Mouse (Mus musculus): ENCODE measurements around the gene Pi4k2a. TPM values are rescaled to one million over a fixed set of nuclear protein-coding genes. Genes with fewer than 3 reads are reported as not detected.
"Not testable (repeated sequence)": the region's sequence is repeated elsewhere in the genome, so short reads cannot be mapped to it uniquely, and the experiment has no call there.

Pi4k2a gene
- polyA plus RNA-seq, 1 experiment from 2014 or later = 20.9 TPM

DNA sequence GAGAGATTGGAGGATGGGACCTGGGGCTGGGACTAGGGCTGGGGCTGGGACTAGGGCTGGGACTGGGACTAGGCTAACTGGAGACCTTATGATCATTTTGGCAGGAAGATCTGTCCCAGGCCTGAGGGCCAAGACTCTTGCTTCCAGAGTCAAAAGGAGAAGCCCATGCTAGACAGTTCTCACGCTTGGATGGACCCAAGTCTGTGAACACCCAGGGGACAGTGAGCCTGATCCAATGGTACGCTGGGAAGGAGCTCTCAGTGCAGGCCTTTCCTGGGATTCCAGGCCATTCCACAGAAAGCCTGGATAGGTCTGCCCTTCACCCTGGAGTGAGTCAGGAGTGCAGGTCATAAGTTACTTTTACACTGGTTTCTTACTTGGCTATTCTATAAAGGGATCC is 15.2 kb upstream of the Pi4k2a start:
- no peak overlapping the region for H3K4me2 ChIP-seq (replicated peaks; ENCODE audit: low read depth, low read length)
- no peak overlapping the region for H3K4me3 ChIP-seq (ENCODE audit: low read depth, low read length)
- no peaks in the 10 kb centered on the region; the same call in 1 of the 2 replicates for H3K27me3 ChIP-seq (ENCODE audit: control insufficient read depth, insufficient read depth, low read length)
- no peak overlapping the region for H3K27ac ChIP-seq (ENCODE audit: low read depth, low read length)
- no peak for ATAC-seq (ENCODE audit: low FRiP score)
- no peak for DNase-seq (ENCODE audit: low spot score)
- no peaks in the 10 kb centered on the region for H3K4me1 ChIP-seq (replicated peaks; ENCODE audit: control insufficient read depth, insufficient read depth, low read length)
- WGBS = 83% methylated on average over 2 of the region's 2 CpGs
- H3K9ac ChIP-seq (ENCODE audit: low read depth, low read length) = no peak overlapping the region
- H3K36me3 ChIP-seq (ENCODE audit: control insufficient read depth, insufficient read depth, low read length) = peaks cover 5% of the 10 kb centered on the region; the same call in 1 of the 2 replicates
- no peaks in the 10 kb centered on the region for H3K9me3 ChIP-seq (ENCODE audit: control insufficient read depth, low read length)

DNA sequence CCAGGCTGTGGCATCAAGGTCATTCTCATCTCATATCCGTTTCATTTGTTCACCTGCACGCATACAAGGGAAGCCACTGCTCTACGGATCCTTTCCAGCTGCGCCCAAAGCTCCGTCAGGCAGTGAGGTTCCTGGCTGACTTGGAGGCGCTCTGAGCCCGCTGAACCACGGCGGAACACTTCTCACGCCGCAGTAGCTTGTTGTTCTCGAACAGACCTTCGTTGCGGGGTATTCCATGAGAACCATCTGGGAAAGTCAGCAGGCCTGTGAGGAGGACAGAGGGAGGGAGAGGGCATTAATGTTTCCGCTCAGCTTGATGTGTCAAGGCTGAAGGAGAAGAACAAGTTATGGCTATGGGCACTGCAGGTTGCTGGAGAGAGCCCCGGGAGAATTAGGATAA is 14.3 kb upstream of the Pi4k2a start:
- no peak for DNase-seq (ENCODE audit: low spot score)
- no peaks in the 10 kb centered on the region for H3K9me3 ChIP-seq (ENCODE audit: control insufficient read depth, low read length)
- H3K27me3 ChIP-seq (ENCODE audit: control insufficient read depth, insufficient read depth, low read length) = no peaks in the 10 kb centered on the region; the same call in 1 of the 2 replicates
- H3K4me1 ChIP-seq (replicated peaks; ENCODE audit: control insufficient read depth, insufficient read depth, low read length) = no peaks in the 10 kb centered on the region
- H3K36me3 ChIP-seq (ENCODE audit: control insufficient read depth, insufficient read depth, low read length) = peaks cover 5% of the 10 kb centered on the region; the same call in 1 of the 2 replicates
- no peak overlapping the region for H3K9ac ChIP-seq (ENCODE audit: low read depth, low read length)
- 91% methylated on average over 16 of the region's 16 CpGs for WGBS
- ATAC-seq (ENCODE audit: low FRiP score) = no peak
- H3K4me2 ChIP-seq (replicated peaks; ENCODE audit: low read depth, low read length) = no peak overlapping the region
- H3K4me3 ChIP-seq (ENCODE audit: low read depth, low read length) = no peak overlapping the region
- no peak overlapping the region for H3K27ac ChIP-seq (ENCODE audit: low read depth, low read length)

DNA sequence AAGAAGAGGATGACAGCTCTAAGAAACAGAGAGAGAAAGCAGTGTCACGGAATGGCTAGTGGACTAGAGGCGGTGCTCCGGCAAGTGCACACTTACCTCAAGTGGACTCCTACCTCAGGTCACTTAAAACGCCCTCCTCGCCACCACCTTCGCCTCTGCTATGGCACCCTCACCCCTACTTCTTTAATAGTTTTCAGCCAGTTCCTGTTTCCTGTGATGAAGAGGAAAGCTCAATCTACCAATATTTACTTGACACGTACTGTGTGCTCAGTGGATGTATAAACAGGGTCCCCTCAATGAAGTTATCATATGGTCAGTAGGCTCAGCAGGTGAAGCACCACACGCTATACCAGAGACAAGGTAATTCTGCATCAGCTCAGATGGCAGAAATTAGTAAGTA is 11.7 kb upstream of the Pi4k2a start:
- H3K36me3 ChIP-seq (ENCODE audit: control insufficient read depth, insufficient read depth, low read length) = peaks cover 5% of the 10 kb centered on the region; the same call in 1 of the 2 replicates
- 96% methylated on average over 8 of the region's 8 CpGs for WGBS
- ATAC-seq (ENCODE audit: low FRiP score) (no peak), DNase-seq (ENCODE audit: low spot score) (no peak)
- no peaks in the 10 kb centered on the region for H3K27me3 ChIP-seq (ENCODE audit: control insufficient read depth, insufficient read depth, low read length)
- no peak overlapping the region for H3K4me2 ChIP-seq (replicated peaks; ENCODE audit: low read depth, low read length)
- H3K27ac ChIP-seq (ENCODE audit: low read depth, low read length) = no peak overlapping the region
- no peak overlapping the region for H3K4me3 ChIP-seq (ENCODE audit: low read depth, low read length)
- no peaks in the 10 kb centered on the region for H3K4me1 ChIP-seq (replicated peaks; ENCODE audit: control insufficient read depth, insufficient read depth, low read length)
- no peaks in the 10 kb centered on the region for H3K9me3 ChIP-seq (ENCODE audit: control insufficient read depth, low read length)
- no peak overlapping the region for H3K9ac ChIP-seq (ENCODE audit: low read depth, low read length)

DNA sequence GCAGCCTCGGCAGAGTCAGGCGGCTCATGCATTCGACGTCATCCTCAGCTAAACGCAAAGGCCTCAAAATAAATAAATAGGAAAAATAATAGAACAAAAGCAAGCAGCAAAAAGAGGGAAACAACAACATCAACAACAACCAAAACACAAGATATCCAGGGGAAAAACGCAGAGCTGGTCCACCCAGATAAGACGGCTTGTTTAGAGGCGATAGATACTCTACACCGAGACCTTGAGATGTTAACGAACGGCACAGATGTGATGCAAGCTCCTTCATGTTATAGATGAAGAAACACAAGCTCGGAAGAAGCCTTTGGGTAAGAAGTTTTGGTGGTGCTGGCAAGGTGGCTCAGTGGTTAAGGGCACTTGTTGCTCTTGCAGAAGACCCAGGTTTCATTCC is 11.3 kb upstream of the Pi4k2a start:
- no peak overlapping the region for H3K9ac ChIP-seq (ENCODE audit: low read depth, low read length)
- no peaks in the 10 kb centered on the region for H3K9me3 ChIP-seq (ENCODE audit: control insufficient read depth, low read length)
- no peaks in the 10 kb centered on the region for H3K4me1 ChIP-seq (replicated peaks; ENCODE audit: control insufficient read depth, insufficient read depth, low read length)
- H3K27ac ChIP-seq (ENCODE audit: low read depth, low read length) = no peak overlapping the region
- 96% methylated on average over 12 of the region's 12 CpGs for WGBS
- ATAC-seq (ENCODE audit: low FRiP score) (no peak), DNase-seq (ENCODE audit: low spot score) (no peak)
- H3K36me3 ChIP-seq (ENCODE audit: control insufficient read depth, insufficient read depth, low read length) = peaks cover 5% of the 10 kb centered on the region; the same call in 1 of the 2 replicates
- H3K4me3 ChIP-seq (ENCODE audit: low read depth, low read length) = no peak overlapping the region
- H3K27me3 ChIP-seq (ENCODE audit: control insufficient read depth, insufficient read depth, low read length) = no peaks in the 10 kb centered on the region
- no peak overlapping the region for H3K4me2 ChIP-seq (replicated peaks; ENCODE audit: low read depth, low read length)

DNA sequence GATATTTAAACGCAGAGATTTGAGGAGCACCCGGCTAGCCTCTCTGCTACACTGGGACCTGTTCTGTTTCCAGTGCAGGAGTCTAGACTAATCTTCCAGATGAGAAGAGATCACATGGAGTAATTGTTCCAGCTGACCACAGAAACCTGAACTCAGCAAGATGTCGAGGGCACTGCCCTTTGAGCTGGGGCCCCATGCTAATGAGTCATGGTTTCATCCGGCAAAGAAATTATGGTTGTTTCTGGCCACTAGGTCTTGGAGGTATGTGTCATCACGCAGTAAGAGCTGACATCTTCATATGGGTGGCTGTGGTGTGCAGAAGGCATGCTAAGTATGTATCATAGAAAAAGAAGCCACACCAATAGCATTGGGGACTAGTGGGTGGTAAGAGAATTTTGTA is 10.3 kb upstream of the Pi4k2a start:
- no peak overlapping the region for H3K9ac ChIP-seq (ENCODE audit: low read depth, low read length)
- no peaks in the 10 kb centered on the region for H3K4me1 ChIP-seq (replicated peaks; ENCODE audit: control insufficient read depth, insufficient read depth, low read length)
- no peak for DNase-seq (ENCODE audit: low spot score)
- H3K4me3 ChIP-seq (ENCODE audit: low read depth, low read length) = no peak overlapping the region
- WGBS = 82% methylated on average over 5 of the region's 5 CpGs
- H3K27ac ChIP-seq (ENCODE audit: low read depth, low read length) = no peak overlapping the region
- no peak overlapping the region for H3K4me2 ChIP-seq (replicated peaks; ENCODE audit: low read depth, low read length)
- H3K36me3 ChIP-seq (ENCODE audit: control insufficient read depth, insufficient read depth, low read length) = peaks cover 5% of the 10 kb centered on the region; the same call in 1 of the 2 replicates
- no peaks in the 10 kb centered on the region for H3K9me3 ChIP-seq (ENCODE audit: control insufficient read depth, low read length)
- no peak for ATAC-seq (ENCODE audit: low FRiP score)
- H3K27me3 ChIP-seq (ENCODE audit: control insufficient read depth, insufficient read depth, low read length) = no peaks in the 10 kb centered on the region

DNA sequence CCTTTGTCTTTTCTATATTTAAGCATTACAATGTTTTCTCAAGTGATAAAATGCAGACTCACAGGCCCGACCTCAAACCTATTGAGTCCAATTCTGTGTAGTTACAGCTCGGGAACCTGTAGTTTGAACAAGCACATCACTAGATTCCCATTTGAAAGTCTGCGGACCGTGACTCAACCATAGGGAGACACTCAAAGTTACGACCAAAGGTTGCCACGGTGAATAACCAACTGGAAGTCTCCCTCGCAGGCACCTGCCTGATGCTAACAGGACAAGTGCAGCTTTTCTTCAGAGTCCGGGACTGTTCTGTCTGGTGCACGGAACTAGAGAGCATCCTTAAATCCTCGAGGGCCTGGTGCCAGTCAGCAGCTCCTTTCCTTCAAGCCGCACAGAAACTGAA is 9.8 kb upstream of the Pi4k2a start:
- Histone ChIP-seq H3K4me3 (ENCODE audit: low read depth, low read length) (no peak overlapping the region), H3K36me3 (ENCODE audit: control insufficient read depth, insufficient read depth, low read length) (peaks cover 3% of the 10 kb centered on the region; the same call in 1 of the 2 replicates), H3K4me2 (replicated peaks; ENCODE audit: low read depth, low read length) (no peak overlapping the region), H3K9me3 (ENCODE audit: control insufficient read depth, low read length) (no peaks in the 10 kb centered on the region), H3K4me1 (replicated peaks; ENCODE audit: control insufficient read depth, insufficient read depth, low read length) (no peaks in the 10 kb centered on the region), H3K27me3 (ENCODE audit: control insufficient read depth, insufficient read depth, low read length) (no peaks in the 10 kb centered on the region), H3K9ac (ENCODE audit: low read depth, low read length) (no peak overlapping the region), H3K27ac (ENCODE audit: low read depth, low read length) (no peak overlapping the region)
- DNase-seq (ENCODE audit: low spot score) (no peak), ATAC-seq (ENCODE audit: low FRiP score) (no peak)
- 83% methylated on average over 11 of the region's 11 CpGs for WGBS

DNA sequence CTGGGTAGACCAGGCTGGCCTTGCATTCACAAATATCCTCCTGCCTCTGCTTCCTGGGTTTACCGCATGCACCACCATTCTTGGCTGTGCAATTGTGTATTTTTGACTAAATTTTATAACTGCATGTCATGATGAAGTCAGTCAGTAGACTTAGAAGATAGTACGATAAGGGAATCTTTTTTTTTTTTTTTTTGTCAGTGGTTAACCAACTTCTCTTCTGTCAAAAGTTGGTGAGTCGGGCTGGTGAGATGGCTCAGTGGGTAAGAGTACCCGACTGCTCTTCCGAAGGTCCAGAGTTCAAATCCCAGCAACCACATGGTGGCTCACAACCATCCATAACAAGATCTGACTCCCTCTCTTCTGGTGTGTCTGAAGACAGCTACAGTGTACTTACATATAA is 8.7 kb upstream of the Pi4k2a start:
- H3K4me3 ChIP-seq (ENCODE audit: low read depth, low read length); H3K27me3 ChIP-seq (ENCODE audit: control insufficient read depth, insufficient read depth, low read length); H3K4me2 ChIP-seq (replicated peaks; ENCODE audit: low read depth, low read length); H3K4me1 ChIP-seq (replicated peaks; ENCODE audit: control insufficient read depth, insufficient read depth, low read length); ATAC-seq (ENCODE audit: low FRiP score); H3K9me3 ChIP-seq (ENCODE audit: control insufficient read depth, low read length); H3K9ac ChIP-seq (ENCODE audit: low read depth, low read length); H3K36me3 ChIP-seq (ENCODE audit: control insufficient read depth, insufficient read depth, low read length); H3K27ac ChIP-seq (ENCODE audit: low read depth, low read length); DNase-seq (ENCODE audit: low spot score): not testable (repeated sequence)
- WGBS = 96% methylated on average over 5 of the region's 5 CpGs

DNA sequence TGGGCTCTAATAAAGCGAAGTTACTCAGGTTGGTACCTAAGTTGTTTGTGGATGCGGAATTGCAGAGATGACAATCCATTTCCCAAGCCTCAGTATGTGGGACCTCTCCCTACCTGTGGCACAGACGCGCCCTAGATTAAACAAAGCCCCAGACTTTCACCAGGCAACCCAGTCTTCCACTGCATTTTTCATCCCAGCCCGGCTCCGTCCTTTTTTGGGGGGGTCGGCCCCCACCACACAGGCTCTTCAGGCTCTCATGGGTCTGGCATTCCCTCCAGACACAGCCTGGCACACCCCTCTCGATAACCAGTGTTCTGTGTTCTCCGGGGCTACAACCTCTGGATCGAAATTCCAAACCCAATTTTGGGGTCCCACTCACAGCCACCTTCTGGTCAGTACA is 4.6 kb upstream of the Pi4k2a start:
- 8% methylated on average over 10 of the region's 10 CpGs for WGBS
- Histone ChIP-seq H3K27me3 (ENCODE audit: control insufficient read depth, insufficient read depth, low read length) (no peaks in the 10 kb centered on the region), H3K4me3 (ENCODE audit: low read depth, low read length) (peak overlapping the region; percentile 75), H3K36me3 (ENCODE audit: control insufficient read depth, insufficient read depth, low read length) (no peaks in the 10 kb centered on the region), H3K9me3 (ENCODE audit: control insufficient read depth, low read length) (no peaks in the 10 kb centered on the region), H3K4me1 (replicated peaks; ENCODE audit: control insufficient read depth, insufficient read depth, low read length) (peaks cover 5% of the 10 kb centered on the region; the same call in 1 of the 2 replicates), H3K4me2 (replicated peaks; ENCODE audit: low read depth, low read length) (peak overlapping the region; percentile 86), H3K27ac (ENCODE audit: low read depth, low read length) (peak overlapping the region; percentile 58; the same call in 1 of the 2 replicates), H3K9ac (ENCODE audit: low read depth, low read length) (peak overlapping the region; percentile 78)
- DNase-seq (ENCODE audit: low spot score) (no peak), ATAC-seq (ENCODE audit: low FRiP score) (no peak)

DNA sequence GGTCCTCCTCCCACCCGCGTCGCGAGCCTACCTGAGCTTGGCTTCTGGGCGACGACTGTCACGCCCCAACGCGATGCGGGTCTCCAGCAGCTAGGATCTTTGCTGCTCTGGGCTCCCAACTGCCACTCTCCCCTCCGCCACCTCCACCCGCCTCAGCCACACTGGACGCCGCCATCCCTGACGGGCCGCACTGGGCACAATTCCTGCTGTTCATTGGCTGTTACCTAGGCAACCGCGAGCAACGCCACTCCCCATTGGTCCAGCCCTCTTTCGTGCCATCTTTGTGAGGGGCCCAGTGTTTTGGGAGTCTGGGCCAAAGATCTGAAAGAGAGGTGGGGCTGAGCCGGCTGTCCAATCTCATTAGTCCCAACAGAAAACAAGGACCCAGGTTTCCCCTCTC is 4.1 kb upstream of the Pi4k2a start, which contains the start of gene Morn4:
Gene Morn4 (minus strand): TSS at position 192 of the 400 bp plus-strand sequence.
- no peaks in the 10 kb centered on the region for H3K36me3 ChIP-seq (ENCODE audit: control insufficient read depth, insufficient read depth, low read length)
- ATAC-seq (ENCODE audit: low FRiP score) (peak; percentile 82), DNase-seq (ENCODE audit: low spot score) (peak; percentile 95)
- peak within 1 kb of the TSS; percentile 75 for H3K4me3 ChIP-seq (ENCODE audit: low read depth, low read length)
- H3K4me2 ChIP-seq (replicated peaks; ENCODE audit: low read depth, low read length) = peak within 1 kb of the TSS; percentile 86
- H3K9ac ChIP-seq (ENCODE audit: low read depth, low read length) = peak within 1 kb of the TSS; percentile 78
- peak within 1 kb of the TSS; percentile 58 for H3K27ac ChIP-seq (ENCODE audit: low read depth, low read length)
- under 1% methylated on average over 21 of the region's 21 CpGs for WGBS
- no peaks in the 10 kb centered on the region for H3K9me3 ChIP-seq (ENCODE audit: control insufficient read depth, low read length)
- peaks cover 5% of the 10 kb centered on the region; the same call in 1 of the 2 replicates for H3K4me1 ChIP-seq (replicated peaks; ENCODE audit: control insufficient read depth, insufficient read depth, low read length)
- H3K27me3 ChIP-seq (ENCODE audit: control insufficient read depth, insufficient read depth, low read length) = no peaks in the 10 kb centered on the region

All from hindbrain, embryonic 11.5 days (tissue).